Mouse (Mus musculus) intestine, embryonic 16.5 days (tissue): ENCODE data around the gene Gtf3c5. TPM values are rescaled to one million over a fixed set of nuclear protein-coding genes. Genes with fewer than 3 reads are reported as not detected.
A peak's percentile ranks its signal among the peaks of the same experiment; 100 is the strongest.

Experiments
- ATAC-seq: fragments of 200-750 bp; cut with Nextera tagmentation; 2 replicates; pipeline ENCODE4 v1.8.0; 2017; ENCODE audit warnings: moderate TSS enrichment, moderate library complexity
- H3K27ac ChIP-seq: fragments of 300-500 bp; sonication (generic); 2 replicates; pipeline ENCODE4 v1.5.1; 2014; ENCODE audit warnings: mild to moderate bottlenecking, low read length
- H3K27me3 ChIP-seq: fragments of 300-500 bp; sonication (generic); replicated peaks from 2 replicates; pipeline ENCODE4 v1.6.1; 2014; ENCODE audit warnings: low read length, control low read depth, mixed read lengths; ENCODE audit not compliant: control insufficient read depth, insufficient read depth
- H3K36me3 ChIP-seq: fragments of 300-500 bp; sonication (generic); 2 replicates; pipeline ENCODE4 v1.6.1; 2014; ENCODE audit warnings: low read length, control low read depth; ENCODE audit not compliant: control insufficient read depth, insufficient read depth
- H3K4me1 ChIP-seq: fragments of 300-500 bp; sonication (generic); 2 replicates; pipeline ENCODE4 v1.6.1; 2014; ENCODE audit warnings: low read length, control low read depth, mixed read lengths; ENCODE audit not compliant: control insufficient read depth, insufficient read depth
- H3K4me2 ChIP-seq: fragments of 300-500 bp; sonication (generic); 2 replicates; pipeline ENCODE4 v1.6.1; 2014; ENCODE audit warnings: low read depth, low read length, control low read depth
- H3K4me3 ChIP-seq: fragments of 300-500 bp; sonication (generic); 2 replicates; pipeline ENCODE4 v1.5.1; 2014; ENCODE audit warnings: mild to moderate bottlenecking, low read length
- H3K9ac ChIP-seq: fragments of 300-500 bp; sonication (generic); 2 replicates; pipeline ENCODE4 v1.6.1; 2014; ENCODE audit warnings: low read depth, low read length
- H3K9me3 ChIP-seq: fragments of 300-500 bp; sonication (generic); 2 replicates; pipeline ENCODE4 v1.6.1; 2016; ENCODE audit warnings: low read length, control low read depth; ENCODE audit not compliant: control insufficient read depth
- WGBS: fragments of 180-500 bp; shearing (Covaris S2); extraction: QIAGEN DNeasy Blood & Tissue Kit; methylation state at CpG from one replicate; pipeline ENCODE4 v1.1.7; 2014; 5-methylcytosine and 5-hydroxymethylcytosine counted together
- polyA plus RNA-seq: library from polyadenylated mRNA; unstranded; fragments of >200 nt; fragmentation: Nextera tagmentation; extraction: Ambion mirVana; gene quantifications from 2 replicates; pipeline ENCODE4 v1.2.1, GENCODE M21; 2015

Gene Gtf3c5
- polyA plus RNA-seq, 1 experiment from 2014 or later = 32.2 TPM

DNA sequence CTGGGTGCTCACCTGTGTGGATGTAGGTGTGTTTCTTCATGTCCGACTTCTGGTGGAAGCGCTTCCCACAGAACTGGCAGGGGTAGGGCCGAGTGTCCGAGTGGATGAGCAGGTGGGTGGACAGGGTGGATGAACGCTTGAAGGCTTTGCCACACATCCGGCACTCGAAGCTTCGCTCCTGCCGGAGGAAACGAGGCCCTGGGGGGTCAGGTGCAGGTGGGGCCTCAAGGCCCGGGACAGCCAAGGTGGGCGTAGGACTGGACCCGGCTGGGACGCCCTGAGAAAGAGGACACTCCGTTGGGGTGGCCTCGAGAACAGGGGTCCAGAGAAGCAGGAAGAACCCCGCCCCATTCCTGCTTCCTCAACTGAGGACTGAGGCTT is 27.8 kb upstream of the Gtf3c5 start:
- H3K27ac ChIP-seq = no peak overlapping the region
- H3K36me3 ChIP-seq = no peaks in the 10 kb centered on the region
- H3K9ac ChIP-seq = no peak overlapping the region
- ATAC-seq = no peak
- 86% methylated on average over 17 of the region's 17 CpGs for WGBS
- no peak overlapping the region for H3K4me2 ChIP-seq
- H3K27me3 ChIP-seq = no peaks in the 10 kb centered on the region
- H3K4me1 ChIP-seq = peaks cover 2% of the 10 kb centered on the region; the same call in 1 of the 2 replicates
- H3K9me3 ChIP-seq = no peaks in the 10 kb centered on the region
- no peak overlapping the region for H3K4me3 ChIP-seq

DNA sequence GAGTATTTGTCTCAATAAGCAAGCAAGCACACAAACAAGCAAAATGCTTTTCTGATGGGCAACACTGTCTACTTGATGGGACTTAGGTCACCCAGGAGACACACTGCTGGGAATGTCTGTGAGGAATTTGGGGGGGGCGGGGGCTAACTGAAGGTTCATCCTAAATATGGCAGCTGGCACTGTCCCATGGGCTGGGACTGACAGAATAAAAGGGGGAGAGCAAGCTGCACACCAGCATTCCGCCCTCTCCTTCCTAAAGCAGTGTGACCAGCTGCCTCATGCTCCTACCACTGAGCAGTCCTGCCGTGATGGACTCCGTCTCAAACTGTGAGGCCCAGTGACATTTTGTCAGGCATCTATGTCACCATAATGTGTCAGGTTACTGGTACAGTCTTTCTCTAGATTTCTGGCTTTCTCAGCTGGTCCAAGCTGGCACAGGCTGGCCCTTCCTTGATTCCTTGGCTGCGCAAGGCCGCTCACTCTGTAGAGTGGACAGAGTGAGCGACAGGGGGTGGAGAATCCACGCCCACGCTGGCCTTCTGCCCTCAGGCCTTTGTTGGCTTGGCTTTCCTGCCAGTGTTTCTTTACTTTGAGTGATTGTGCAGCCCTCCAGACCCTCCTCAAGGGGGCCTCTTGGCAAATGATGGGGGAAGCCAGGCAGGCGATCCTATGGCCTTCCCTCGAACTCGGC is 27.3 kb upstream of the Gtf3c5 start:
- Histone ChIP-seq H3K27me3 (no peaks in the 10 kb centered on the region), H3K9me3 (no peaks in the 10 kb centered on the region), H3K4me2 (no peak overlapping the region), H3K27ac (no peak overlapping the region), H3K9ac (no peak overlapping the region), H3K4me1 (peaks cover 2% of the 10 kb centered on the region; the same call in 1 of the 2 replicates), H3K4me3 (no peak overlapping the region), H3K36me3 (no peaks in the 10 kb centered on the region)
- 82% methylated on average over 12 of the region's 12 CpGs for WGBS
- no peak for ATAC-seq

DNA sequence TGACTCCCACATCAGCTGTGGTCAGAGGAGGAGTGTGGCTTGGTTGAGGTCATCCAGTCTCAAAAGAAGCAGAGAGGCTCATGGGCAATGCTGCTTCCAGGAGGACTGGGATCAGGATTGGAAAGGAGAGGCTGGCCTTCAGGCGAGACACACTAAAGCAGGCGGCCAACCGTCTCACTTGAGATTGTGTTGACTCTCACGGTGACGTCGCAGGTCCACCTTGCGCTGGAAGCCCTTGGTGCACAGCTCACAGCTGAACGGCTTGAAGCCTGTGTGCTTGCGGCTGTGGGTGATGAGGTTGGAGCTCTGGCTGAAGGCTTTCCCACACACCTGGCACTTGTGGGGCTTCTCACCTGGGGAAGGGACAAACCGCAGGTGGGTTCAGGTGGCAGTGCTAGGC is 26.3 kb upstream of the Gtf3c5 start:
- no peak for ATAC-seq
- Histone ChIP-seq H3K9ac (no peak overlapping the region), H3K4me3 (no peak overlapping the region), H3K4me1 (peaks cover 2% of the 10 kb centered on the region; the same call in 1 of the 2 replicates), H3K27me3 (no peaks in the 10 kb centered on the region), H3K4me2 (no peak overlapping the region), H3K9me3 (no peaks in the 10 kb centered on the region), H3K36me3 (no peaks in the 10 kb centered on the region), H3K27ac (no peak overlapping the region)
- WGBS = 78% methylated on average over 10 of the region's 10 CpGs

DNA sequence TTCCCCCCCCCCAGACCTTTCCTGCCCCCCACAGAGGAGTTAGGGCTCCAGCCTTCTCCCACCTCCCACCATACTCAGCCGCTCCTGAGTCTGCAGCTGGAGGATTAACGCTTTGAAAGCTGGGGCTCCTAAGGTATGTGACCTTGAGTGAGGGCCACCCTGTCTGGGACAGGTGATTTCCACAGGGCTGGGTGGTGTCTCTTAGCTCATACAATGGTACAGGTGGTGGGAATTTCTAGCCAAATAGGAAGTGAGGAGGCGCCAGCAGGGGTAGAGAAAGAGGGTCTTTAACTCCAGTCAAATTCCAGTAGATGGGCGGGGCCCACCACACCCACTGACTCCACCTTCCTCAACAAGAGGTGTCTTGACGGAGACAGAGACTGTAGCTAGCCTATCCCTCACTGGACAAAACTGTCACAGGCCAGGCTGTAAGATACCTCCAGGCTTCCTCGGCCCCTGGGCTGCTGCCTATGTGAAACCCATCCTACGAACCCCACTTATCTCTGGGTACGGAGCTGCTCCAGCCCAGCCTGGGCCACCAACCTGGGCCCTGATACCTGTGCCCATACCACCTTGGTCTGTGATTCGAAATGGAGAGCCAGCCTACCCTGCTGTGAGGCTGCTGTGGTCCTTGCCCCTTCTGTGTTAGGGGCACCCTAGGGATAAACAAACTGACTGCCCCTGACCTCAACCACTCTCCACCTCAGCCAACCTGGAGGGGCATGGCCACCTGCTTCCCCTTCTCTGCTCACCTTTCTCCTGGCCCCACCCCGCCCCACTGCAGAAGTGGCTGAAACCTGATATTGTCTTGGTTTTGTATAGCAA is 24.0 kb upstream of the Gtf3c5 start:
- H3K4me2 ChIP-seq = no peak overlapping the region
- 43% methylated on average over 10 of the region's 10 CpGs for WGBS
- H3K36me3 ChIP-seq = no peaks in the 10 kb centered on the region
- H3K4me1 ChIP-seq = peaks cover 2% of the 10 kb centered on the region; the same call in 1 of the 2 replicates
- no peak overlapping the region for H3K9ac ChIP-seq
- no peak overlapping the region for H3K4me3 ChIP-seq
- no peaks in the 10 kb centered on the region for H3K9me3 ChIP-seq
- no peak overlapping the region for H3K27ac ChIP-seq
- peak; percentile 33; the same call in 1 of the 2 replicates for ATAC-seq
- H3K27me3 ChIP-seq = no peaks in the 10 kb centered on the region

DNA sequence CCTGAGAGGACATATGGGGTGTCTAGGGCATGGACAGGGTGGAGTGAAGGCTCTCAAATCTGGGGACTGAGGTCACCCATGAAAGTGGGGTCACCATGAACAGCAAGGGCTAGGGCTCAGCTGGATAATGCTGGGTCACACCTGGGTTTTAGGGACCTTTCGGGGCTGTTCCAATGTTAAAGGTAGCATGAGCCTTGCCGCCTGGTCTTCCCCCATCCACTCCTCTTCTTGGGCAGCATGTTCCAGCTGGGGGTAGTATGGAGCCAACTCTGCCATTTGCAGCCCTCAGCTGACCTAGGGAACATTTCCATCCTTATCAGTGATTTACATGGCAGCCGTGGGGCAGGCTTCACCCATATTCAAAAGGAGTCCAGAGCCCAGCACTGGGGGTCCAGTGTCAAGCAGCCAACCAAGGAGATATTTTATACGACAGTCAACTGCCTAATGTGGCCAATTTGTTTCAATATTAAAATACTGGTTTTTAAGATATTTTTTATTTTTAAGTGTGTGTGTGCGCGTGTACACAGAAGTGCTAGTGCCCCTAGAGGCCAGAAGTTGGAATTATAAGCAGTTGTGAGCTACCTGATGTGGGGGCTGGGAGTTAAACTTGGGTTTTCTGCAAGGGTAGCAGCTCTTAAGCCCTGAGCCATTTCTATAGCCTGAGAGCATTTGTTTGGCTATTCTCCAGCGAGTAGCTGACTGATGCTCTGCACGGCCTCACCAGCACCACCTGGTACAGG is 23.2 kb upstream of the Gtf3c5 start:
- 65% methylated on average over 8 of the region's 8 CpGs for WGBS
- no peak for ATAC-seq

DNA sequence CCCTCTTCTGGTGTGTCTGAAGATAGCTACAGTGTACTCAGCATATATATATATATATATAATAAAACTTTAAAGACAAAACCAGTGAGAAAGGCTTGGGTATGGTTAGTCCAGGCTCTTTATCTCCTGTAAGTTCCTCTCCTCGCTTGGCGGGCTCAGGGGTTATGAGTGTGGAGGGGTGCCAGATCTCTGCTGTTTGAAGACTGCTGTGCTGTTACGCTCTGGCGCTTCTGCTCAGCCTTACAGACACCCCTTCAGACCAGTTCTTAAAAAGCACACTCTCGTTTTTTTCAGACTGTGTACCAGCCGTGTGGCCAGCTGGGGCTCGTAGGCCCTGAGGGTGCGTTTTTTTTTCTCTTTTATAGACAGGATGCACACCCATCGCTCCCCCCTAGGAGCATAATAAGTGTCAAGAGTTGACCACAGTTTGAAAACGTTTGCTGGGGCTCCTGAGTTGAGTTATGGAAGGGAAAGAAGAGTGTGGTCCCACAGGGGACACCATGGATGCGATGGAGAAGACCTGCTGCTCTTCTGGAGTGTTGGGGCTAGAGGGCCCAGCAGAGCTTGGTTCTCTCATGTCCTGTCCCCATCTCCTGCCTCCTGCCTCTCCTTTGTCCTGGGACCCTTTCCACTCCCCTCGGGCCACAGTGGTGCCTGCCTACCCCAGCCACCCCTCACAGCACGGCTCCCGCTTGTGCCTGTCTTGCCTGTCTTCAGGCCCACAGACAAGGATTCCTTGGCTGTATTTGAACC is 22.4 kb upstream of the Gtf3c5 start:
- no peak for ATAC-seq
- Histone ChIP-seq H3K36me3 (no peaks in the 10 kb centered on the region), H3K4me2 (no peak overlapping the region), H3K27ac (no peak overlapping the region), H3K9me3 (no peaks in the 10 kb centered on the region), H3K4me3 (no peak overlapping the region), H3K4me1 (peaks cover 2% of the 10 kb centered on the region; the same call in 1 of the 2 replicates), H3K9ac (no peak overlapping the region), H3K27me3 (no peaks in the 10 kb centered on the region)
- 69% methylated on average over 14 of the region's 14 CpGs for WGBS

More for the DNA sequence above, 23.2 kb upstream of the Gtf3c5 start:
- Histone ChIP-seq H3K4me3 (no peak overlapping the region), H3K27me3 (no peaks in the 10 kb centered on the region), H3K9ac (no peak overlapping the region), H3K9me3 (no peaks in the 10 kb centered on the region), H3K36me3 (no peaks in the 10 kb centered on the region), H3K4me1 (peaks cover 2% of the 10 kb centered on the region; the same call in 1 of the 2 replicates), H3K27ac (no peak overlapping the region), H3K4me2 (no peak overlapping the region)

DNA sequence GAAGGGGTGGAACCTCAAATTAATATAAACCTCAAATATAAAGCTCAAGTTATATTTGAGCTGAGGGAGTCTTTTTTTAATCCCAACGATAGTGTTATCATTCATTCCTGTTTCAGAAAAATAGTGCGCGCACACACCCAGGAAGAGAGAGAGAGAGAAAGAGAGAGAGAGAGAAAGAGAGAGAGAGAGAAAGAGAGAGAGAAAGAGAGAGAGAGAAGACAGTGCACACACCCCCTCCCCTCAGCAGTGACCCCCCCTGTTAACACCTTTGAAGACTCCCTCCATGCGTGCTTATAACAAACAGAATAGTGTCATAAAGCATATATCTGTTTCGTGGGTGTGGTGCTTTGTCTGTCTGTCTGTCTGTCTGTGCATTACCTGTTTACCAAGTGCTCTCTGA is 20.0 kb upstream of the Gtf3c5 start:
- no peak overlapping the region for H3K27ac ChIP-seq
- H3K9me3 ChIP-seq = no peaks in the 10 kb centered on the region
- no peaks in the 10 kb centered on the region for H3K36me3 ChIP-seq
- ATAC-seq = no peak
- peaks cover 2% of the 10 kb centered on the region; the same call in 1 of the 2 replicates for H3K4me1 ChIP-seq
- 89% methylated on average over 5 of the region's 5 CpGs for WGBS
- no peaks in the 10 kb centered on the region for H3K27me3 ChIP-seq
- H3K4me3 ChIP-seq = no peak overlapping the region
- no peak overlapping the region for H3K9ac ChIP-seq
- no peak overlapping the region for H3K4me2 ChIP-seq

DNA sequence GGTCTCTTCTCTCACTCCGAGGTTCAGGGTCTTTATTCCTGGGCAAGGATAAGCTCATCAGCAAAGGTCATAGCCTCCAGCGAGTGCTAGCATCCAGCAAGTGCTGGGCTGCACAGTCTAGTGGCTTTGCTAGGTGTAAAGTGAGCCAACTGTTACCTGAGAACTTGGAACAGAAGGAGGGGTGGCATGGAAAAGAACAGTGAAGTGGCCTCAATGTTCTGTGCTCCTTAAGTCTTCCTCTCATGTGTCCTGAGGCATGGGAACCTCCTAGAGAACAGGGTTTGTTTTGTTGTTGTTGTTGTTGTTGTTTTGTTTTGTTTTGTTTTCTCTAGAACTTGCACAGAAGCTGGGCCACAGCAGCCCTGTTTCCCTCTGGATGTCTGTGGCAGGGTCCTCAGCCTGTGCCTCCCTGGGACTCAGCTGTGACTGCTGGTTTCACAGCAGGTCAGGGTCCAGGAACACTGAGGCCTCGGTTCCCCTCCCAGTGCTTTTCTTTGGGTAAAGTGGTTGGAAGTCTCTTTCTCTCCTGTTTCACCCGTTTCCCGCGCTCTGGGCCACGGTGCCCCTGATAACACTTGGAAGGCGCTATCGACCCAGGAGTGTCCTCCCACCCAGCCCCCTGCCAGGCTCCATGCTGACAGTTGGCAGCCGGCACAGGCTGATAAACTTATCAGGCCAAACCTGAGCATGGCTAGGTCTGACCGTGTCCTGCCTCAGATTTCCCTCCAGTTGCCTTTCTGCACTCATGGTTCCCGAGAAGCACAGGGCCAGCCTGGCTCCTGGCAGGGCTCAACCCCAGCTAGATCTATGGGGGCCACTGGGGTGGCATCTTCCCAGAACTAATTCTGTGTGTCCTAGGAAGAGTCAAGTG is 18.4 kb upstream of the Gtf3c5 start:
- H3K9me3 ChIP-seq = no peaks in the 10 kb centered on the region
- H3K36me3 ChIP-seq = no peaks in the 10 kb centered on the region
- peak; percentile 80 for ATAC-seq

More for the DNA sequence above, 18.4 kb upstream of the Gtf3c5 start:
- 54% methylated on average over 12 of the region's 12 CpGs for whole genome bisulfite sequencing
- H3K27ac ChIP-seq = no peak overlapping the region
- no peaks in the 10 kb centered on the region for H3K27me3 ChIP-seq
- H3K4me3 ChIP-seq = no peak overlapping the region
- no peak overlapping the region for H3K9ac ChIP-seq
- no peaks in the 10 kb centered on the region for H3K4me1 ChIP-seq
- H3K4me2 ChIP-seq = no peak overlapping the region
